Mouse (Mus musculus): Measurements from ENCODE around the gene Lemd2.

- TF ChIP-seq POLR2A (IDR thresholded peaks at IDR 0.05; ENCODE audit: insufficient read length, low read depth) (no peak), CEBPB (IDR thresholded peaks at IDR 0.05; ENCODE audit: insufficient read depth, poor library complexity, severe bottlenecking) (no peak), USF1 (IDR thresholded peaks at IDR 0.05; ENCODE audit: low read depth) (no peak), E2F4 (IDR thresholded peaks at IDR 0.05; ENCODE audit: insufficient read depth) (no peak)
Measured at GRCm38 (mm10) chr17:27159169-27159568, 45.1 kb downstream of the Lemd2 start.
